Mouse (Mus musculus) midbrain, embryonic 11.5 days (tissue): Measurements from ENCODE around the gene Vstm2b. TPM values are rescaled to one million over a fixed set of nuclear protein-coding genes. Genes with fewer than 3 reads are reported as not detected.

Experiments
- ATAC-seq: fragments of 200-750 bp; cut with Nextera tagmentation; 2 replicates; pipeline ENCODE4 v1.8.0; 2017; ENCODE audit warnings: moderate TSS enrichment, moderate library complexity; ENCODE audit not compliant: low FRiP score
- DNase-seq: peaks from one replicate; pipeline ENCODE4 v3.0.0; 2015; ENCODE audit warnings: low spot score; ENCODE audit errors: missing footprints
- H3K27ac ChIP-seq: fragments of 300-500 bp; sonication (generic); 2 replicates; pipeline ENCODE4 v1.5.1; 2014; ENCODE audit warnings: low read depth, low read length
- H3K27me3 ChIP-seq: fragments of 300-500 bp; sonication (generic); 2 replicates; pipeline ENCODE4 v1.6.1; 2014; ENCODE audit warnings: mild to moderate bottlenecking, low read length, moderate library complexity, mixed read lengths; ENCODE audit not compliant: control insufficient read depth, insufficient read depth
- H3K36me3 ChIP-seq: fragments of 300-500 bp; sonication (generic); 2 replicates; pipeline ENCODE4 v1.6.1; 2014; ENCODE audit warnings: mild to moderate bottlenecking, low read length, moderate library complexity, mixed read lengths; ENCODE audit not compliant: control insufficient read depth, insufficient read depth
- H3K4me1 ChIP-seq: fragments of 300-500 bp; sonication (generic); 2 replicates; pipeline ENCODE4 v1.6.1; 2014; ENCODE audit warnings: low read length; ENCODE audit not compliant: control insufficient read depth, insufficient read depth
- H3K4me2 ChIP-seq: fragments of 300-500 bp; sonication (generic); 2 replicates; pipeline ENCODE4 v1.6.1; 2014; ENCODE audit warnings: mild to moderate bottlenecking, moderate library complexity
- H3K4me3 ChIP-seq: fragments of 300-500 bp; sonication (generic); 2 replicates; pipeline ENCODE4 v1.5.1; 2014; ENCODE audit warnings: low read depth, low read length
- H3K9ac ChIP-seq: fragments of 300-500 bp; sonication (generic); 2 replicates; pipeline ENCODE4 v1.6.1; 2014; ENCODE audit warnings: low read length
- H3K9me3 ChIP-seq: fragments of 300-500 bp; sonication (generic); 2 replicates; pipeline ENCODE4 v1.6.1; 2016; ENCODE audit warnings: low read length; ENCODE audit not compliant: control insufficient read depth
- WGBS: fragments of 180-500 bp; shearing (Covaris S2); extraction: QIAGEN DNeasy Blood & Tissue Kit; methylation state at CpG from one replicate; pipeline ENCODE4 v1.1.7; 2014; 5-methylcytosine and 5-hydroxymethylcytosine counted together
- polyA plus RNA-seq: library from polyadenylated mRNA; unstranded; fragments of >200 nt; fragmentation: Nextera tagmentation; extraction: Ambion mirVana; gene quantifications from 2 replicates; pipeline ENCODE4 v1.2.1, GENCODE M21; 2014

Vstm2b gene
- polyA plus RNA-seq, 1 experiment from 2014 or later: 12.5 TPM

GRCm38 (mm10) chr7:40901201-40901600 is 3.1 kb downstream of the Vstm2b start:
- Histone ChIP-seq H3K27ac (no peak overlapping the region), H3K27me3 (peaks cover 25% of the 10 kb centered on the region), H3K9me3 (no peaks in the 10 kb centered on the region), H3K9ac (no peak overlapping the region), H3K36me3 (no peaks in the 10 kb centered on the region), H3K4me2 (peak overlapping the region; percentile 19; the same call in 1 of the 2 replicates), H3K4me1 (peaks cover 22% of the 10 kb centered on the region), H3K4me3 (no peak overlapping the region)
- DNase-seq (peak; percentile 98), ATAC-seq (peak; percentile 67)
- 2% methylated on average over 16 of the region's 16 CpGs for WGBS

- peak overlapping the region; percentile 40 for H3K9ac ChIP-seq
- peak overlapping the region; percentile 20 for H3K4me3 ChIP-seq
- peaks cover 21% of the 10 kb centered on the region for H3K27me3 ChIP-seq
- no peaks in the 10 kb centered on the region for H3K36me3 ChIP-seq
- H3K4me1 ChIP-seq: peaks cover 26% of the 10 kb centered on the region
- peak; percentile 91 for DNase-seq
- no peak overlapping the region for H3K27ac ChIP-seq
- no peaks in the 10 kb centered on the region for H3K9me3 ChIP-seq
- H3K4me2 ChIP-seq: peak overlapping the region; percentile 46
- ATAC-seq: no peak
- WGBS: 20% methylated on average over 28 of the region's 28 CpGs
Observed at GRCm38 (mm10) chr7:40902506-40902905, 4.4 kb downstream of the Vstm2b start.

- no peak overlapping the region for H3K4me3 ChIP-seq
- H3K9me3 ChIP-seq: no peaks in the 10 kb centered on the region
- no peak for DNase-seq
- peaks cover 4% of the 10 kb centered on the region; the same call in 1 of the 2 replicates for H3K27me3 ChIP-seq
- no peak for ATAC-seq
- no peaks in the 10 kb centered on the region for H3K36me3 ChIP-seq
- H3K9ac ChIP-seq: no peak overlapping the region
- H3K4me2 ChIP-seq: no peak overlapping the region
- peaks cover 14% of the 10 kb centered on the region for H3K4me1 ChIP-seq
- no peak overlapping the region for H3K27ac ChIP-seq
- 73% methylated on average over 1 of the region's 1 CpGs for WGBS
Observed at GRCm38 (mm10) chr7:40906484-40906883, 8.4 kb downstream of the Vstm2b start.

- DNase-seq (no peak), ATAC-seq (no peak)
- Histone ChIP-seq H3K9ac (no peak overlapping the region), H3K9me3 (no peaks in the 10 kb centered on the region), H3K4me3 (no peak overlapping the region), H3K27me3 (no peaks in the 10 kb centered on the region), H3K36me3 (no peaks in the 10 kb centered on the region), H3K4me1 (no peaks in the 10 kb centered on the region), H3K27ac (no peak overlapping the region), H3K4me2 (no peak overlapping the region)
- 85% methylated on average over 3 of the region's 3 CpGs for WGBS
Observed at GRCm38 (mm10) chr7:40916761-40917160, 18.6 kb downstream of the Vstm2b start.

GRCm38 (mm10) chr7:40920118-40920517 is 22.0 kb downstream of the Vstm2b start:
- 72% methylated on average over 2 of the region's 2 CpGs for WGBS
- ATAC-seq (no peak), DNase-seq (no peak)
- Histone ChIP-seq H3K27ac (no peak overlapping the region), H3K9me3 (no peaks in the 10 kb centered on the region), H3K4me2 (no peak overlapping the region), H3K4me1 (no peaks in the 10 kb centered on the region), H3K36me3 (no peaks in the 10 kb centered on the region), H3K27me3 (no peaks in the 10 kb centered on the region), H3K9ac (no peak overlapping the region), H3K4me3 (no peak overlapping the region)

- WGBS: 87% methylated on average over 6 of the region's 6 CpGs
- no peaks in the 10 kb centered on the region for H3K9me3 ChIP-seq
- no peaks in the 10 kb centered on the region for H3K27me3 ChIP-seq
- DNase-seq (no peak), ATAC-seq (no peak)
- no peak overlapping the region for H3K9ac ChIP-seq
- no peak overlapping the region for H3K27ac ChIP-seq
- no peaks in the 10 kb centered on the region for H3K4me1 ChIP-seq
- H3K36me3 ChIP-seq: no peaks in the 10 kb centered on the region
- no peak overlapping the region for H3K4me2 ChIP-seq
- H3K4me3 ChIP-seq: no peak overlapping the region
Observed at GRCm38 (mm10) chr7:40921281-40921680, 23.2 kb downstream of the Vstm2b start.

GRCm38 (mm10) chr7:40922871-40923270 is 24.7 kb downstream of the Vstm2b start:
- ATAC-seq (no peak), DNase-seq (no peak)
- no peak overlapping the region for H3K4me3 ChIP-seq
- H3K27ac ChIP-seq: no peak overlapping the region
- no peaks in the 10 kb centered on the region for H3K36me3 ChIP-seq
- no peaks in the 10 kb centered on the region for H3K4me1 ChIP-seq
- H3K4me2 ChIP-seq: no peak overlapping the region
- H3K9ac ChIP-seq: no peak overlapping the region
- WGBS: 79% methylated on average over 4 of the region's 4 CpGs
- H3K27me3 ChIP-seq: no peaks in the 10 kb centered on the region
- no peaks in the 10 kb centered on the region for H3K9me3 ChIP-seq

GRCm38 (mm10) chr7:40928391-40928790 is 30.3 kb downstream of the Vstm2b start:
- no peak overlapping the region for H3K4me2 ChIP-seq
- no peaks in the 10 kb centered on the region for H3K36me3 ChIP-seq
- H3K27ac ChIP-seq: no peak overlapping the region
- WGBS: 84% methylated on average over 2 of the region's 2 CpGs
- ATAC-seq (no peak), DNase-seq (no peak)
- H3K4me1 ChIP-seq: no peaks in the 10 kb centered on the region
- no peak overlapping the region for H3K4me3 ChIP-seq
- no peak overlapping the region for H3K9ac ChIP-seq
- no peaks in the 10 kb centered on the region for H3K9me3 ChIP-seq
- no peaks in the 10 kb centered on the region for H3K27me3 ChIP-seq

GRCm38 (mm10) chr7:40936617-40937212 is 38.6 kb downstream of the Vstm2b start:
- 66% methylated on average over 4 of the region's 4 CpGs for WGBS
- no peaks in the 10 kb centered on the region for H3K27me3 ChIP-seq
- no peaks in the 10 kb centered on the region for H3K9me3 ChIP-seq
- H3K27ac ChIP-seq: no peak overlapping the region
- H3K9ac ChIP-seq: no peak overlapping the region
- H3K36me3 ChIP-seq: no peaks in the 10 kb centered on the region
- DNase-seq (no peak), ATAC-seq (peak; percentile 69; the same call in 1 of the 2 replicates)
- H3K4me3 ChIP-seq: no peak overlapping the region
- H3K4me1 ChIP-seq: no peaks in the 10 kb centered on the region
- no peak overlapping the region for H3K4me2 ChIP-seq
